Mouse (Mus musculus) right cerebral cortex, postnatal 36 days (tissue): ENCODE data around the gene Mog.

Experiments used
- DNase-seq, 2 experiments: peaks; one replicate each; pipeline ENCODE4 v3.0.0; 2022; ENCODE audit warnings: low spot score in 2 of 2, mixed read lengths in 1 of 2

The Mog gene

GRCm38 (mm10) chr17:37022628-37023576, at the start of gene Mog:
Mog (minus strand) TSS chr17:37023398.
- no peak for DNase-seq

GRCm38 (mm10) chr17:37072730-37073276, 49.6 kb upstream of the Mog start:
- no peak for DNase-seq

- peak in 1 of 2 experiments; percentile 2 for DNase-seq
Measured at GRCm38 (mm10) chr17:37072080-37072729, 49.0 kb upstream of the Mog start.

GRCm38 (mm10) chr17:37070121-37070520, 46.9 kb upstream of the Mog start:
- DNase-seq: no peak

- no peak for DNase-seq
Measured at GRCm38 (mm10) chr17:37067861-37068260, 44.7 kb upstream of the Mog start.

- DNase-seq: no peak
Measured at GRCm38 (mm10) chr17:37065993-37066392, 42.8 kb upstream of the Mog start.

- DNase-seq: no peak
Measured at GRCm38 (mm10) chr17:37063686-37064495, 40.7 kb upstream of the Mog start.

GRCm38 (mm10) chr17:37063063-37063462, 39.9 kb upstream of the Mog start:
- DNase-seq: no peak

GRCm38 (mm10) chr17:37062101-37062641, 39.0 kb upstream of the Mog start:
- peak in 1 of 2 experiments; percentile 73 for DNase-seq

GRCm38 (mm10) chr17:37061435-37061834, 38.2 kb upstream of the Mog start:
- no peak for DNase-seq

GRCm38 (mm10) chr17:37056957-37057356, 33.8 kb upstream of the Mog start:
- no peak for DNase-seq

- DNase-seq: no peak
Measured at GRCm38 (mm10) chr17:37051745-37052144, 28.5 kb upstream of the Mog start.

- no peak for DNase-seq
Measured at GRCm38 (mm10) chr17:37050876-37051275, 27.7 kb upstream of the Mog start.

- peak; percentile 89 to 93 for DNase-seq
Measured at GRCm38 (mm10) chr17:37050399-37050798, 27.2 kb upstream of the Mog start.

- peak; percentile 73 to 78 for DNase-seq
Measured at GRCm38 (mm10) chr17:37049570-37050310, 26.5 kb upstream of the Mog start.

- no peak for DNase-seq
Measured at GRCm38 (mm10) chr17:37048383-37048782, 25.2 kb upstream of the Mog start.

GRCm38 (mm10) chr17:37047981-37048380, 24.8 kb upstream of the Mog start:
- no peak for DNase-seq

GRCm38 (mm10) chr17:37047332-37047976, 24.3 kb upstream of the Mog start:
- DNase-seq: no peak

- DNase-seq: no peak
Measured at GRCm38 (mm10) chr17:37046312-37047112, 23.3 kb upstream of the Mog start.
